34 mouse cellular contexts compared by ENCODE assay signal in genomic region chr1:183366361-183366760, GRCm38 (mm10). TPM values are rescaled to one million over a fixed set of nuclear protein-coding genes. Genes with fewer than 3 reads are reported as not detected.
"Had no signal": no experiment of that assay in that cellular context is flagged by ENCODE, and none has a peak within 500 bp of the region (broad histone marks: within the 10 kb centered on the region; RNA-seq: fewer than 3 reads in every experiment).

No protein-coding gene starts in this region.

- H3K4me2 ChIP-seq: limb, embryonic 12.5 days; limb, embryonic 13.5 days; limb, embryonic 15.5 days; liver, embryonic 11.5 days; liver, embryonic 12.5 days; liver, embryonic 13.5 days; liver, embryonic 15.5 days; lung, embryonic 14.5 days; lung, embryonic 15.5 days; midbrain, embryonic 11.5 days; midbrain, embryonic 12.5 days; midbrain, embryonic 13.5 days; midbrain, embryonic 15.5 days; neural tube, embryonic 12.5 days had no signal

- H3K9me3 ChIP-seq: limb, embryonic 10.5 days; limb, embryonic 12.5 days; limb, embryonic 13.5 days; limb, embryonic 15.5 days; liver, embryonic 12.5 days; liver, embryonic 13.5 days; liver, embryonic 15.5 days; lung, embryonic 15.5 days; megakaryocyte, embryonic 14.5 days; midbrain, embryonic 10.5 days; midbrain, embryonic 12.5 days; midbrain, embryonic 13.5 days; midbrain, embryonic 15.5 days; neural tube, embryonic 12.5 days had no signal

- ATAC-seq: liver, embryonic 12.5 days; liver, postnatal 0 days; lung, postnatal 0 days; midbrain, embryonic 13.5 days; midbrain, embryonic 15.5 days; midbrain, embryonic 16.5 days had no signal

- H3K9ac ChIP-seq: limb, embryonic 12.5 days; limb, embryonic 13.5 days; limb, embryonic 15.5 days; liver, embryonic 12.5 days; liver, embryonic 13.5 days; liver, embryonic 14.5 days; liver, embryonic 15.5 days; liver, postnatal 0 days; lung, embryonic 14.5 days; lung, embryonic 15.5 days; midbrain, embryonic 12.5 days; midbrain, embryonic 13.5 days; midbrain, embryonic 15.5 days; neural tube, embryonic 12.5 days had no signal

- H3K27ac ChIP-seq: limb, embryonic 10.5 days; limb, embryonic 12.5 days; limb, embryonic 13.5 days; limb, embryonic 15.5 days; liver, embryonic 12.5 days; liver, embryonic 13.5 days; liver, embryonic 14.5 days; liver, embryonic 15.5 days; lung, embryonic 15.5 days; macrophage; midbrain, embryonic 10.5 days; midbrain, embryonic 12.5 days; midbrain, embryonic 13.5 days; midbrain, embryonic 15.5 days; neural tube, embryonic 12.5 days had no signal

- H3K27me3 ChIP-seq: limb, embryonic 12.5 days; limb, embryonic 13.5 days; limb, embryonic 15.5 days; lung, embryonic 15.5 days; midbrain, embryonic 12.5 days; midbrain, embryonic 13.5 days; midbrain, embryonic 15.5 days; neural tube, embryonic 12.5 days had no signal

- DNase-seq: left cerebral cortex, postnatal 4 days; liver; liver, embryonic 13.5 days; liver, postnatal 0 days; lung, adult 18-20 months; lung, adult 2 months; lung, embryonic 14.5 days; lung, postnatal 10 days; lung, postnatal 14 days; lung, postnatal 36 days; lung, postnatal 4 days; midbrain, embryonic 14.5 days had no signal

- H3K4me3 ChIP-seq: limb, embryonic 10.5 days; limb, embryonic 12.5 days; limb, embryonic 13.5 days; limb, embryonic 15.5 days; liver, embryonic 12.5 days; liver, embryonic 13.5 days; liver, embryonic 15.5 days; lung, embryonic 15.5 days; megakaryocyte, embryonic 14.5 days; midbrain, embryonic 10.5 days; midbrain, embryonic 12.5 days; midbrain, embryonic 13.5 days; midbrain, embryonic 15.5 days; myocyte; neural tube, embryonic 12.5 days had no signal

RNA-seq across cellular contexts. Expression of gene Hhipl2, which starts 51.7 kb away (rescaled TPM):
- polyA plus RNA-seq: liver, embryonic 13.5 days; liver, embryonic 15.5 days; liver, embryonic 16.5 days; liver, postnatal 0 days; lung, embryonic 16.5 days; macrophage had no signal
